Mouse (Mus musculus) mesoderm, embryonic 11.5 days (tissue): ENCODE results near the gene Dpf3.
A peak's percentile ranks its signal among the peaks of the same experiment; 100 is the strongest.

Experiments
- DNase-seq: peaks from one replicate; pipeline ENCODE4 v3.0.0-alpha.2; 2012; ENCODE audit warnings: low read depth, low spot score

Gene Dpf3

DNA sequence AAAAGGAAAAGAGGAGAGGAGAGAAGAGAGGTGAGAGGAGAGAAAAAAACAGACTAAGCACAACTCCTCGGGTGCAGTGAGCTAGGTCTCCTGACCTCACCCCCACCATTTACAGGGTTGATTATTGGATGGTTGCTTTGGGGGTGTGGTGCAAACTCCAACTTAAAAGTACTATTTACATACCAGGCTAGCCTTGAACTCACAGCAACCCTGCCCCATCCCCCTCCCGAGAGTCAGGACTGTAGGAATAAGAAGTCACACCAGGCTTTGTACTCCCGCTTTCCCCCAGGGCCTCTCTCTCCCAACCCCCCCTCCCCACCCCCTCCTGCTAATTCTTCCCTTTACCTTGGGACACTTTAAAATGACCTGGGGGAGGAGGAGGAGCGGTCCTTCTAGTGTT lies 8.8 kb upstream of the Dpf3 start:
- no peak for DNase-seq

DNA sequence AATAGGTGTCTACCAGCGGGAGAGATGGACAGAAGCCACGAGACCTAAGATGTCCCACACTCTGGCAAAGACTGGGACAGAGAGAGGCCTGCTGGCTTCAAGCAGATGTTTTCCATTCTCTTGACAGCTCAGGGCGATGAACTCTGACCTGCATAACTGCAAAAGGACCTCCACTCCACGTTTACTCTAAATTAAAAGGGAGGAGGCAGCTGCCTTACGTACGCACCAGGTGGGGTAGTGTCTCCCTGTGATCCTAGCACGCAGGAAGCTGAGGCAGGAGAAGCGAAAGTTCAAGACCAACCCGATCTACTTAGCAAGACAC lies 8.4 kb upstream of the Dpf3 start:
- DNase-seq: no peak

DNA sequence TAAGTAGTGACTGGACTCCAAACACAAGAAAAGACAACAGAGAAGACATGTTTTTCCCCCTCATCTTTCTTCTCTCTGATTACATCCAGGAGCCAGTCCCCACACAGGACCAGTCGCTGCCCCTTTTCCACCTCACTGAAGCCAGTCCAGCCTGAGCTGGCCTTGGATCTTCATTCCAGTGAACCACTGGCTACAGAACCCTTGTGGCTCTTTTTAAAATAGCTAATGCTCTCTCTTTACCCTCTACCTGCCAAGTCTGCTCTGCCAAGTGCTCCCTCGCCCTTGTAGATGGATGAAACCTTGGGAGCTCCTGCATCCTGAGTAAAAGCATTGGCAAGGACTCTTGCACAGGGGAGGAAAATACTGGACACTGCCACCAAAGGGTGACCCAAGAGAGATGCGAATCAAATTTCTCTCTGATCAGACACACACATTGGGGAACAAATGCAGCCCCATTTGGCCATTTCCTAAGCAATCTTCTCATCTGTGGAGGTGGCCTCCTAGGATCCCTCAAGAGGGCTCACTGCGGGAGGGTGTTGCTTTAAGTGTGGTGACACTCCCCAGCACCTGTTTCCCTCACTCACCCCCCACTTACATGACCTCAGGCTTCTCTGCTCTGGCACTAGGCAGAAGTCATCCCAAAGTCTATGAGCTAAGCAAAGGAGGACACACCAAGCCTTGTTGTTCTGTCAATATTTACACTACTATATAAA lies 7.9 kb upstream of the Dpf3 start:
- no peak for DNase-seq

DNA sequence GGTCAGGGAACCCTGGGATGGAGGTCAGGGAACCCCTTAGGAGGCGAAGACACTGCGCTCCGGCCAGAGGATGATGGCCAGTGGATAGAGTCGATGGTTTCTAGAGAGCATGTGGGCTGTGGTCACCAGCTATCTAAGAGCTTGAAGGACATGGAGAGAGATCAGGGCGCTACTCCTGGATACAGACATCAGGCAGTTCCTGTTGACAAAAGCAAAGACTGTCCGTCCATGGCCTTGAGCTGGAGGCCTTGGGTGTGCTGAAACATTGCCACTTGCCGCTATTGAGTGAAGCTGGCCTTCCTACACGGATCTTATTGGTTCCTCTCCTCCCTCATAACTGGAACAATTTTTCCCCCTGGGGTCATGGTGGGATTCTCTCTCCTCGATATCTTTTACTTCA lies 6.7 kb upstream of the Dpf3 start:
- DNase-seq: no peak

DNA sequence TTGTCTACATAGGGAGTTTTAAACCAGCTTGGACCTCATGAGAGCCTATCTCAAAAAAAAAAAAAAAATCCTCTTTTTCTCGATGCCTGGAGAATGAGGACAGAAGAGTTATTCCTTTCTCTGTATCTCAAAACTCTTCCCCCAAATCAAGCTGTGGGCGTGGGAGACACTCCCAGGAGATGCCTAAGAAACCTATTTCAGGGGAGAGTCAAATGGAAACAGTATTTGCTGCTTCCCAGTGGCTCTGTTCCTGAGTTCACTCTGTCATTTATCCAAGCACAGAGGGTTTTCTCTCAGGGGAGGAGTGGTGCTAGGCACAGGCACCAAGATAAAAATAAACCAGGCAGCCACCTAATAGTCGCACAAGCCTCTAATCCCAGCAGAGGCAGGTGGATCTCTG lies 5.3 kb upstream of the Dpf3 start:
- no peak for DNase-seq

DNA sequence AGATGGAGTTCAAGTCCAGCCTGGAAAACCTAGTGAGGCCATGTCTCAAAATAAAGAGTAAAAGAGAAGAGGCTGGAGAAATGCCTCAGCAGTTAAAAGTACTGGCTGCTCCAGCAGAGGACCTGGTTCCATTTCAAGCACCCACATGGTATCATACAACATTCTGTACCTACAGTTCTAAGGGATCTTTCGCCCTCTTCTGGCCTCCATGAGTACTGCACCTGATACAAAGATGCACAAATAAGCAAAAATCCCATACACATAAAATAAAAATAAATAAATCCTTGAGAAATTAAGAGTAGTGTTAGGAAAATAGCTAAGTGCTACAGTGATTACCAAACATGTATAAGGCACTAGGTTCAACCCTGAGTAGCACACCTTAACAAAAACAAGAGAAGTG lies 4.1 kb upstream of the Dpf3 start:
- no peak for DNase-seq

DNA sequence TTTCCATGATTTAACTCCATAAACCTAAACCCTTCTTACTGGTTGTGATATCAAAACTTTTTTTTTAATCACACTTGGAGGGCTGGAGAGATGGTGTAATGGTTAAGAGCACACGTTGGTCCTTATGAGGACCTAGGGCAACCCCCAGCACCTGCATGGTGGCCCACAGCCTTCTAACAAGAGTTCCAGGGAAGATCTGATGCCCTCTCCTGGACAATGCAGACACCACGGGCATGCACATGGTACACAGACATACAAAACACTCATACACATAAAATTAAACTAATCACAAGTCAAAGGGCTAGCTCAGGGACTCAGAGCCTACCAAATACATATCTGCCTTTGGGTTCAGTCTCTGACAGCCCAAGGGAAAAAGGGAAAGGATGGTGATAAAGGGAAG lies 2.2 kb upstream of the Dpf3 start:
- no peak for DNase-seq

DNA sequence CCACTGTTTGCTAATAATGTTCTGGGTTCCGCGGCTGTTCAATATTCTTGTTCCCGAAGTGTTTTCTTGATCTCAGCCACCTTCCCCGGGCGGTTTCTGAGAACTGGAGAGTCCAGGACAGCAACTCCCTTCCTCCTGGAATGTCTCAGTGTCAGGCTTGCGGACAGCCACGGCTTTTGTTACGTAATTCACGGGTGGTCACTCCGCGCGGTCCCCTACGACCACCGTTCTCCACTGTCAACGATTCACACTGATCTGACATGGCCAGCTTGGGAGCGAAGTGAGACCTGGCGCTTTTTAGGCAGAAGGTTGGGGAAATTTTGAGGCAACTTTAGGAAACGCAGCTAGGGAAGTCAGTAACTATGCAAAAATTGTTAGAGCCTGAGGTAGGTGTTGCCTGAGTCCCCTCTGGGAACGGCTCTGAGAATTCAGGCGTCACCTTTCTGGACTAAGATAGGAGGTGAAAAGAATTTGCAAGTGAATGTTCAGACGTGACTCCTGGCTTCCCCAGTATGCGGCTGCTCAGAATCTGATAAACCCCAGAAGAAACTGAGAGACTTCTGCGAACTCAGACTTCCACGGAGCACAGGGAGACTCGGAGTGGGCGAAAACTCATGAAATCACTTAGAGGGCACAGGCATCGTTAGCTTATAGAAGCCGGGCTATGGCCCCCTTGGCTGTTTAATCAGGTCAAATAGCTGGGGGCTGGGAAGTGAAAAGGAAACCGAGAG lies 860 bp upstream of the Dpf3 start:
- no peak for DNase-seq

DNA sequence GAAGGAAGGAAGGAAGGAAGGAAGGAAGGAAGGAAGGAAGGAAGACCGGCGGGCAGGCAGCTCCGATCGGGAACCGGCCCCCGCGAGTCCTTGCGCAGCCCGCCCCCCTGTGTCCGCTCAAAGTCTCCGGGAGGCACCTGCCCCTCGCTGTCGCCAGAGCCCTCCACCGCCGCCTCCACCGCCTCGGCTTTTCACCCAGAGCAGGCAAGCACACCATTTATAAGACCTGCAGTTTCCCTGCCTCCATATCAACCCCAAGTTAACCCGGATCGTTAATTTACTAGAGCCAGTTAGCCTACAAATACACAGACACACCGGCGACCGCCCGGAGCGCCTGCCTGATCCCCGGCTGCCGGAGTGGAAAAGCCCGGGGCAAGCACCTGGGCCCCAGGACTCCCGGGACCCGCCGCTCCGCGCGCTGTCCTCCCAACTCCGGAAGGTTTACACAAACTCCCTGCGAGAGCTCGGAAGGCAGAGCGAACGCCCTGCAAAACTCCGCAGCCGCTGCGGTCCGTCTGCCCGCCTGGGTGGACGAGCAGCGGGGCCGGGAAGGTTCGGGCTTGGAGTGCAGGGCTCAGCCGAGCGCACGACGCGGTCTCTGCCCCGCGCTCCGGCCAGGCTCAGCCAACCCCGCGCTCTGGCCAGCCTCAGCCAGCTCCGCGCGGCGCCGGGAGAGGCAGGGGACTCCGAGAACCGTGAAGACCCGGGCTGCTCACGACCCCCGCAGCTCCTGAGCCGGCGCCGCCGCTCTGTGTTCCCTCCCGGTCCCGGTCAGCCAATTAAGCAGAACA lies 650 bp downstream of the Dpf3 start:
- peak; percentile 53 for DNase-seq

DNA sequence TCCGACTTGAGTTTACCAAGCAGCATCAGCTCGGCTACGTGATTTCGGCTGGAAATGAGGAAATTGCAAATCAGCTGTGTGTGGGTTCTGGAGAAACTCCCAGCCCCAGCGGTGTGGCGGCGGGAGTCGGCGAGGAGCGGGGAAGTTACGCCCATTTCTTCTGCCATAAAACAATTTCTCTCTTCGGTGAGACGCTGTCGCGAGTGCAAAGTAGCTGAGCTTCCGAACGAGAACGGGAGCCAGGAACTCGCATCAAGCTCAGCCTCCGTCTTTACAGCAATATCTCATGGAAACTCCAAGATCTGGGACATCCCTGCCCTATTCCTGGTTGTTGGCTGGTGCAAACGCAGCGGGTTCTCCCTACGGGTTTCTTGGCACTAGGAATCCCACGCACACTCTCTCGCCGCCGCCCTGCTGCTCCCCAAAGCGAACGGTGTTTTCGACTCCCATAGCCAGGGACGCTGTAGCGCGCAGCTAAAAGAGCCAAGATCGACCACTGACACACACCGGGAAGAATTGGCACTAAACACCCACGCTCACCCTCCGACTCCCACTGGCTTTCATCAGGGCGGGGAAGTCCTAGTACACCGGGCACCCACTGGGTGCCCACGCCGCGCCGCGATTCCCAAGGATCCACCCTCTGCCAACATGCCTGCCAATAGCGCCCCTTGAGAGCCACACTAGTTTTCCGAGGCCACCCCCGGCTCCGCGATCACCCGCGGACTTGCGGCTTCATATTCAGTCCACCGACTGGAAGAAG lies 1.4 kb downstream of the Dpf3 start:
- no peak for DNase-seq

DNA sequence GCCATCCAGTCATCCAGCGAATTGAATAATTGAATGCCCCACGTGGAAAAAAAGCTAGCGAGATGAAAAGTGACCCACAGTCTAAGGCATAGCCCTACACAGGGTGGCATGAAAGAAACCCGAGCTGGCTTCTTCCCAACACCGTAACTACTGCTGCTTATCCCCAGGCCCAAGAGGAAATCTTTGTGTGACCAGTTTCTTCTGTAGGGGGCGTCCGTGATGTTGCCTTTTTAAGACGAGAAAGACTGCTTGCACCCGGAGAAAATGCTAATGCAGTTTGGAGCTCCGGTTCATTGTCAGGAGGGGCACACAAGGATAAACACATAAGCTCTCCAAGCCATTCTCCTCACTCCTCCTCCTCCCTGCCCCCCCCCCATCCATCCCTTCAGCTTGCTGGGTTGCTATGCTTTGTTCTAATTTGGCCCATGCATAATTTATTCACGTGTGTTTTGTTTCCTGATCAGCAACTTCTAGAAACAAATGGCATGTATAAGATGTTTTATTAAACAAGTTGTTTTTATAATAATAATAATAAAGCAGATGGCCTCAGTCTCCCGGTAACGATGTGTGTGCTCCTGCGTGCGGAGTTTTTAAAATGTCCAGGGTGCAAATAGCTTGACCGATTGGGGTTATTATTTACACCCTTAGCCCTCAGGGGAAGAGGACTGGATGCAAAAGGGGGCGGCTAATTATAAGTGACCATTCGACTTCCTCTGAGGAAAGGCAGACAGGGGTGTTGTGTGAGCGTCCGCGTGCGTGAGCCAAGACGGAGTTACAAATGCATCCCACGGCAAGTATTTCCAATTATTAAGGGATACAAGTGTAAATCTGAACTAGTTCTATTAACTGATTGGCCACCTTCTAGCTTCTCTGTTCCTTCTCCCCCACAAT lies 2.4 kb downstream of the Dpf3 start:
- no peak for DNase-seq

DNA sequence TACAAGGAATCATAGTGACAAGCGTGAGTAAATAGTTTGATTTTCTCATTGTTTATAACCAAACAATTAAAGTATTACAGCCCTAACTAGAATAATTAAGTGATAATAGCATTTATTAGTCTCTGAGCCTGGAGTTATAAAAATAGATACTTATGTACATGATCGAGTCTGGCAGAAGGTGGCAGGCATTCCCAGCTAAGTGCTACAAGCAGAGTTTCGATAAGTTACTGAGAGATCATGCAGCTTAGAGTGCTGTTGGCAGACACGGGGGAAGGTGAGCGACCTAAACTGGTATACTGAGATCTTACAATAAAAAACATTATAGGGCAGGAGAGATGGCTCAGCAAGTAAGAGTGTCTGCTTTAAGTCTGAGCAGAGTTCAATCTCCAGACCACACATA lies 3.9 kb downstream of the Dpf3 start:
- DNase-seq: no peak

DNA sequence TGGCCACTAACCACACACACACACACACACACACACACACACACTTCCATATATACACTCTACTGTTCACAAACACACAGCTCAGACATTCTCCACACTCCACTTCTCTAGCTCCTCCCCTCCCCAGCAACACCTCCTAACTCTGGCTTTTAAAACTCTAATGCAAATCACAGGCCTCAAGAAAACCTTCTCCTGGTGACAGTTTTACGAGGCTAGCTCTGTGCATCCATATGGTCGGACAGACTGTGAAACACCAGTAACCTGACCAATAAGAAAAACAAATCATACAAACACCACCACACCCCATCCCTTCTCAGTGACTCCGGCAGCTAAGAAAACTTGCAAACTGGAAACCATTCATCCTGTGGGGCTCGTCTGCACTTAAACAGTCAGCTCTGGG lies 6.1 kb downstream of the Dpf3 start:
- peak; percentile 61 for DNase-seq

DNA sequence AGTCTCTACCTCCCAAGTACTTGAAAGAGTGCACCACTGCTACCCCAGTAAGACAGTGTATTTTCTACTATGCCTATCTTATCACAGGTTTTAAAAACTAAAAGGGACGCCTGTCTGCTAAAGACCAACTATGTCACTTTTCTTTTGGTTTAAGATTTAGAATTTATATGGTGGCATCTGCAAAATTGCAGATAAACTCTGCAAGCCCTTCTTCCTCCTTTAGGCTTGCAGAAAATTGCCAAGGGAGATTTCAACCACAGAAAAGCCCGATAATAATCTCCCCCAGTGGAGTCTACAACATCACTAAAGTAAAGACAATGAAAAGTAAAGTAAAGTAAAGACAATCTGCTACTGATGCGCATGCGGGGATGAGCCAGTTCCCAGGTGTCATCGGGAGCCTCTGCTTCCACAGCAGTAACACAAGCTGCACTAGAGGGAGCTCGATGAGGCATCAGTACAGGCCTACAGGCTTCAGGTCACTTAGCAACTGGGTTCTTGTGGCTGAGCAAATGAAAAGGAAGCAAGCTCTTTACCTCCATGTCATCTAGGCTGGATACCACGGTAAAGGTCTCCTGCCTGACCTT lies 7.6 kb downstream of the Dpf3 start:
- DNase-seq: no peak

DNA sequence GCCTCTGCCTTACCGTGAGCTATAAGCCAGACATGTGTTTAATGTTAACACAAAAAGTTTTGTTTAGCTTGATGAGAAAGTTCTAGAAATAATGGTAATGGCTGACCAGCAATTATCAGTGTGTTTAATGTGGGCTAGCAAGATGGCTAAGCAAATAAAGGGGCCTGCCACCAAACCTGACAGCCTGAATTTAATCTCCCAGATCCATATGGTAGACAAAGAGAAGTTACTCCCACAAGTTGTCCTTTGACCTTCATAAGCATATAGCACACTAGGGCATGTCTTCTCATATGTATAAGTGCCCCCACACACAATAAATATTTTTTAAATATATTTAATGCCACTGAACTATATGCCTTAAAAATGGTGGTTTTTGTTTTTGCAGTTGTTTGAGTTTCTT lies 8.4 kb downstream of the Dpf3 start:
- no peak for DNase-seq

DNA sequence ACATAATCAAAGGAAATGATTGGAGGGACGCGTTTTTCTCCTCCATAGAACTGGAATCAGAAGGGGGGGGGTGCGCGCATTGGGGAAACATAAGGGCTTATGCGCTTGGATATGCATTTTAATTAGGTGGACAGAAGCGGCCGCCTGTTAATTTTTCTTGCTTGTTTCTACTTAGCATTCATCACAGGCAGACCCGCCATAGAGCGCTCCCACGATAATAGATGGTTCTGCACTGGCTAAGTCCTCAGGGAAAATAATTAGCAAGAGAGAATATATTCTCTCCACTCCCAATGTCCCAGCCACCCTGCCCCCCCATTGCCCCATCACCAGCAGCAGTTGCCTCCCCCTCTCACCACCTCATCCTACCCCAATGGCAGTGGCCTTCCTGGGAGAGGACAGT lies 11.2 kb downstream of the Dpf3 start:
- no peak for DNase-seq

DNA sequence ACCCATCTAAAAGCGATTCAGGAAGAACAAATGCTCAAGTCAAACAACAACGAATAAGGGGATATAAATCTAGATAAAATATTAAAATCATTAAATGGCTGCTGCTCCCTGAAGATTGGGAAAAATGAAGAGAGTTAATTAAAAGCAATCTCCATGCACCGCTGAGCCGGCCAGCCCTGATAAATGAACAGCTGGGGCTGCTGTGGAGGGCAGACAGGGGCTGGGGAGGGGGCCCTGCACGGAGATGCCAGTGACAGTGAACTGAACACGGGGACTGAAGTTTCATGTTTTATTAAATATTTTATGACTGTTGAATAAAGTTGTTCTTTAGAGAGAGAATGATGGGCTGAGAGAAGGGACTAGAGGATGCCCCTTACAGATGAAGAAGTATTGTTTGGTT lies 12.1 kb downstream of the Dpf3 start:
- no peak for DNase-seq

DNA sequence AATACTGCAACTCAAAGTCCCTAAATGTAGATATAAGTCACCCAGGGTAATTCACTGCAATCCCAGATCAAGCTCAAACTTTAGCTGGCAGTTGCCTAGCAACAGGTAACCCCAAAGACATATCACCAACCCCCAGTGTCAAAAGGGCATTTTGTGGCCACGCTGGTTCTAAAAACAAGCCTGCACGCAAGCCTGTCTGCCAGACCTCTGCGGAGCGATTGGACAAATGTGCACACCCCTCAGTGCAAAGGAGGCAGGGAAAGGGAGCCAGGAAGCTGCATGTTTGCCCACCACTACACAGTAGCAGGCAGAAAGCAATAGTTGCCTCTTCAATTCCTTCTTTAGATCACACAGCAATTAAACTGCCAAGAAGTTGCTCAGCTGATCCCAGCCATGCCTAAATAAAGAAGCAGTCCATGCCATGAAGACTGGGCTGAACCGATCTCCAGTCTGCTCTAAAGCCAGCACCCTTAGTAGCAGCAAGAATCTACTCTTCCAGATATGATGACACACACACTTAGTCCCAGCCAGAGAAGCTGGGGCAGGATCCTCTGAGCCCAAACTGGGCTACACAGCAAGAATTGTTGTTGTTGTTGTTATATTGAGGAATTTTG lies 13.4 kb downstream of the Dpf3 start:
- DNase-seq: no peak

DNA sequence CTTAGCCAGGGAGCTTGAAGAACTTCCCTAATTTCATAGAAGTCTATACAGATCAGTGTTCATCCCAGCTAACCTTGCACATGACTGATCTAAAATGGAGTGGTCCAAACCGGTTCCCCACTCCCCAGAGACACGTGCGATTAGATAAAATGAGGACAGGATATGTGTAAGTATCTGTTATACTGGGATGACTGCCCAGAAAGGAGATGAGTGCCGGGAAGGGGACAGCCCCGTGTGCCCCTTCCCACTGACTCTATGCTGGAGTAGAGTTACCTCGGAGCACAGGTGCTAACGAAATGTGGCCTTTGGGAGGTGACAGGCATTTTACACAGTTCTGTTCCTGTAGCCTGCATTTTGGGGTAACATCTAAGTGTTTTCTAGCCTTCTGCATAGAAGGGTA lies 15.8 kb downstream of the Dpf3 start:
- DNase-seq: no peak

DNA sequence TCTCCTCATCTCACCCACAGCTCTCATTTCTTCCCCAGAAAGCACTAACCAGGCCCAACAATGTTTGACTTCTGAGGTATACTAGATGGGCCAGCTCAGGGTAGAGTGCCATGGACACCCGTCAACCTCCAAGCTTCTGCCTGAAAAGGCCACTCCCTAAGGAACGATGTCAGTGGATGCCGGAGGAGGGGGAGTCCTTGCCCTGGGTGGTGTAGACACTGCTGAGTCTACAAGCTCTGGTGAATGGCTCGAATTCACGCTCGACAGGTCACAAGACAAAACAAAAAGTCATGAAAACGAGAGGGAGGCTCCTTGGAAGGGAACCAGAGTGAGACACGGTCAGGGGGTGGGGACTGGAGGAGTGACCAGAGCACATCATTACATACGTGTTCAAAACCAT lies 17.4 kb downstream of the Dpf3 start:
- no peak for DNase-seq
